Mouse (Mus musculus) heart, postnatal 0 days (tissue): Measurements from ENCODE around the gene Tubb2b.

Experiments
- CTCF ChIP-seq: IDR thresholded peaks from 2 replicates; pipeline ENCODE4 v1.5.1; 2016; ENCODE audit warnings: antibody characterized with exemption, control low read depth, low read depth
- EP300 ChIP-seq: IDR thresholded peaks from 2 replicates; pipeline ENCODE4 v1.6.1; 2016; ENCODE audit warnings: antibody characterized with exemption, low read depth

- TF ChIP-seq CTCF (no peak), EP300 (no peak)
Measured at GRCm38 (mm10) chr13:34150271-34151027, 20.2 kb upstream of the Tubb2b start.
